Mouse (Mus musculus): ENCODE data around the gene Epha5. TPM values are rescaled to one million over a fixed set of nuclear protein-coding genes. Genes with fewer than 3 reads are reported as not detected.

Epha5 gene
- total RNA-seq, 2 experiments from 2014 or later: 0.17 TPM; not detected in 1

DNA sequence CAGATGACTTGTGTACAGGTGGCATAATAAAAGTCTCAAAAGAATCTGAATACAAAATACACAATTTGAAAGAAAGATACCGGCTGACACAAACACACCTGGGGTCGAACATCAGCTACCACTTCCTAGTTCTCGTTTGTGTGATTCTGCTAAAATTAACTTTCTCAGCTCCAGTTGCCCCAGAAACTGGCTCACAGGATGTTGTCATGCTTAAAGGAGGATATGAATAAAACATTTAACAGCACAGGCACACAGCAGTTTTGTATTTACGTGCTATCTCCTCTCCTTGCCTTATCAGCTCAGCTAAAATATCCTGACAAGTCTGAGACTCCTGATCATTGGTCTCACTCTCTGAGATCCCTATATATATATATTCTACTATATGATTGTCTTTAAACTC is 99.3 kb downstream of the Epha5 start:
- ATAC-seq (replicated peaks; ENCODE audit: poor library complexity): no peak

DNA sequence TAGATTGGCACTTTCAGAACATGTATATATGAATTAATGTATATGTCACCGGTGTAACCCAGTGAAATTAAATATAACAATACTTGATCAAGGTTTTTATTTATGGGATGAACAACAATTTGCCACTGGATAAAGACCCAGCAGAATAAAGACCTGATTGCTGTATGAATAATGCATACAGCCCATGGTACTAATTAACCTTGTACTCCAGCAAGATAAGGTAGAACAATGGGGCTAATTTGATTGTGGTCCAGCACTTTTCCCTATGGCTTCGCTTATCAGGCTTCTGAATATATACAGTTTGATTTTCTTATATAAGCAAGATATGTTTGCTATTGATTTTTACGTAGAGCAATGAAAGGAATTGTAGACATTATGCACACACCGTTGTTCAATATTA is 103.6 kb downstream of the Epha5 start:
- no peak for ATAC-seq (replicated peaks; ENCODE audit: poor library complexity)

DNA sequence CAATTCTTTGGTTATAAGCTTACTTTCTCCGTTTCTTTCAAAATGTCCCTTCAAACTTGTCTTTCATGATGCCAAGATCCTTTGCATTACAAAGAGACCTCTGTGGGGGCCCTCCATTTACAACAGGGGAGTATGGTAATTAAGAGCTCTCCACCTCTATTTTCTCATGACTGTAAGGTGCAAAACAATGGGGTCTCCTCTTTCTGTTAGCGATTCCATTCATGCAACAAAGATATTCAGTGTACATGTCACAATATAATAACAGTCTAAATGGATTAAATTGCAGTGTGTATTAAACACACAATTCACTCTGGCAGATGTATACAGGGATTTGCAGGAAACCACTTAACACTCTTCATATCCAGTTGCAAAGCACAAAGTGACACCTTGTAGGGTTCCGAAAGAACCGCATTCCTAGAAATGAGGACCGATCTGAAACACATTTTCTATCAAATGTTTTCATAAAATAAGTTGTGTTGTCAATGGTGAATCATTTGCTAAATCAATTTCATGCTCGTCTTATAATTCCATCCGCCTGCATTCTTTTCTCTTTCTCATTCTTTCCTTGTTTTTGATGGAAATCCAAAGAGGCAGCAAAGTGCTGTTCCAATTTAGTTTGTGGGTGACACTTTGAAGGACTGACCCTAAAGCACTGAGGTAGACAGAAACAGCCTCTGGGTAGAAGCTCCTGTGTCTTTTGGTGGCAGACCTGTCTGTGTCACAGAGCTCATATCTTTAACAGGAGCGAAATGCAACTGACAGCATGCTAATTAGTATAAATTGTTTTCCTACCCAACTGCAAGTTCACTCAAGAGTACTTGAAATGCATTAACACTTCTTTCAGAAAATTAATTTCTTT is 118.1 kb downstream of the Epha5 start:
- ATAC-seq (replicated peaks; ENCODE audit: poor library complexity): no peak

DNA sequence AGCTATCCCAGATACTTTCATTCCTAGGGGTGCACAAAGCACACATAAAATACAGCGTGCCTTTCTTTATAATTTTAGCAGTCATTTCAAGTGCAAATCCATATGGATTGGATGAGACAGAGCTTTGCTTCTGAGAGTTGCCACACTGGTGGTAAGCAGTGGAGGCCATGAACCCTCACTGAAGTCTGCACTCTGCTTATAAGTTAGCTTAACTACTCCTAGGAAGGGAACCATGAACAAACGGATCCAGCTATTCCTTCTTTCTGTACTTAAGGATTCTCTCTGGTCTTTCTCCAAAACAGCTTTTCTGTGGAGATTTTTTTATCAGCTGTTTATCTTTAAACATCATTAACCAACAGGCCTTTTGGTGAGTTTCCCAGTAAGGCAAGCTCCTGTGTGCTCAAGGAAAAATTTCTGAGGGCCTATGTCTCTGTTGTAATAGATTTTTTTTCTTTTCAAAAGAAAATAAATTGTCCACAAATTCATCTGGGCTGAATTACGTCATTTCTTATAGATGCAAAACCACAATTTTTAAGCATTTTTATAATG is 127.7 kb downstream of the Epha5 start:
- ATAC-seq (replicated peaks; ENCODE audit: poor library complexity): no peak

DNA sequence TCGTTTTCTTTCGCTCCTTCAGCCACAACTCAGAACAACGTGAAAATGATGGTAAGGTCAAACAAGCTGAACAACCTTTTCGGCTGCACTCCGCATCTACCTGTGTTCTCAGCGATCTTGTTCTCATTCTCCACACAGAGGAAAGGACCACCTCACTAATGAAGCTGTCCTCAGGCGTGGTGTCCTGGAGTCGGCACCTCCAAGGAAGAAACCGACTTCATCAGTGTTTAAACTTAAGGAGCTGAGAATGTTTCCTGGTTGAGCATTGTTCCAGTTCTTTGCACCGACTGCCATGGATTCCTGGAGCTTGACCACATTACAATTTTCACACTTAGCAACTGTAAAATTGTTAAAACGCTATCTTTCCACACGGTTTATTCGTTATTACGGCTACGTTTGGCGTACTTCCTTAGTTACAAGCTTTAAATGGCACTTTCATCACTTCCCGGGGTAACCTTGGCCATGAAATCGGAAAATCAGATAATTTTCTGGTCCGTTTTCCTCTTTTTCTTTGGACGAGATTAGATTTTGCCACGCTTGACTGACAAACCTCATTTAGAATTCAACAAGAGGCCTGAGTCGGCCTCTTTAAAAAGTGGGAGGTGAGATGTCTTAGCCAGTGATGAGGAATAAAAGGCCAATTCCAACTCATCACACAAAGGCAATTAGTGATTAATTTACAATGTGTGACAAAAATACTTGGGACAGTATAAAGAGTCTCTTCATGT is 135.7 kb downstream of the Epha5 start:
- no peak for ATAC-seq (replicated peaks; ENCODE audit: poor library complexity)

DNA sequence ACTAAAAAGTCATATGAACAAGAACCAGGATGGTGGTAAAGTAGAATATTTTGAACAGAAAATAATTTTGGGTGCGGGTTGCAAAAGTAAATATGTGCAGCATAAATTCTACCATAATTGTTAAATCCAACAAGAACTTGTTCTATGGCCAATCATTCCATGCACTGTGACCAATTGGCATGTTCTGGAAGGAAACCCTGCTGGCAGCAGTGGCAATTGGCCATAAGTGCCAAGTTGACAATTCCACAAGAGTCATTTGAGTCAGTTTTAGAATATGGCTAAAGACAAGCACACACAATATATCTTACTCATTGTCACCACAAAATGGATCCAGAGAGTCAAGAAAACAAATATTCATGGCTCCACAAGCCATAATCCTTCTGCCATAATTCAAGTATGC is 140.2 kb downstream of the Epha5 start:
- no peak for ATAC-seq (replicated peaks; ENCODE audit: poor library complexity)

DNA sequence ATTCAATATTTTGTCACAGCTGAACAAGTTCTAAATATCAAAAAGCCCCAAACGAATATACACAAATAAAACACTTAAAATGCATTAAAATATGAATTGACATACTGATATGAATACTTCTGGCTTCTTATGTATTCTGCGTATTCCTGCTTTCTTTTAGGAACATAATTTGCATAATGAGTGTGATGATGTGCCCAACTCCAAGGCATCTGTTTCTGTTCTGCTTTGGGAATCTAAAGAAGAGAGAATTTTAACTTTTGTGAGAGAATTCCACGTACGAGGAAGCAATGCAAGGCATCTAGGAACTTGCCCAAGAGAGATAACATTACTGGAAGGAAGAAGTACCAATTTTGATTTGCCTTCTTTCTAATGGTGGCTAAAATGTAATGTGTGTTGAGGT is 151.8 kb downstream of the Epha5 start:
- no peak for ATAC-seq (replicated peaks; ENCODE audit: poor library complexity)

DNA sequence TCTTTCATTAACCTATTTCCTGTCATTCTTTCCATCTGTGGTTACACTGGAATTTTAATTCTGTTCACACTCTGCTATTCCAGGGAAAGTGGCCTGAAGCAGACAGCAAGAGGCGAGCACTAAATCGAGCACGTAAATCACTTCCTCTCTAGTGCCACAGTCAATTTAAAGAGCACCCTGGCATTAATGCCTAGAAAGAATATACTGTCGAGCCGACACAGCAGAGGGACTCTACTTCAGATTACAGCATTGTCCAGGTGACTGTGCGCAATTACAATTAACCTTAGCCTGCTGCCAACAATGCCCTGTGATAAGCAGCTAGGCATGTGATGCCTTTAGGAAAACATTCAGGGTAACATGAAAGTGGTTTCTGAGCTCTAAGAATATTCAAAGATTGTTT is 153.2 kb downstream of the Epha5 start:
- ATAC-seq (replicated peaks; ENCODE audit: poor library complexity): no peak

DNA sequence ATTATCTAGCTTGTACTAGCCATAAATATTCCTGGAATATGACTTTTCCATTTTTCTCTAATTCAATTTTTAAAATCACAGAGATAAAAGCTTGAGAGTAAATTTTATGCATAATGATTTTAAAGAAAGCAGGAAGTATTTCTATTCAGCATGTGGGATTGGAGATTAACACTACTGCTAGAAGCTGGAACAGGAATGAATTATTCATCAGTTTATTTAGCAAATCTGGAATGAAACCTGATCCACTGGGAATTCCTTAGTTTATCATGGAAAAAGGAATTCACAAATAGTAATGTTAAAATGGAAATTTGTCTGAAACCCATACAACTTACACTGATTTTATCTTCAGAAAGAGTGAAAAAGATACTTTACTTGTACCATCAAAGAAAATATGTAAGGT is 187.2 kb downstream of the Epha5 start:
- ATAC-seq (replicated peaks; ENCODE audit: poor library complexity): no peak

DNA sequence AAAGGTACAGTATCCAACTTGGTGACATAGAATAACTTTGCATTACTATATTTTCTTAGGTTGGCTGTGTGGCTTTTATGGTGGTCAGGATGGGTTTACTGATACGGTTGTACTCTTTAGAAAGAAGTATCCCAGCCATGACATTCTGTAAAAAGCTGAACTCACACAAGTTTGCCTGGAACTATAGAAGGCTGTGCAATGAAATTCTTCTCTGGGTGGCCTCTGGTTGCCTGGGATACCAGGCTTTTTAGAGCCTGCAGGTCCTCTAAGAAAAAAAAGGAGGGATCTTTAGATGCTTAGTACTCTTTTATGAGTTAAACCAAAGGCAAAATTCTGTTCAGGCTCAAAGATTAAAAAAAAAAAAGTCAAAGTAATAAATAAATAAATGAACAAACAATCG is 208.6 kb downstream of the Epha5 start:
- no peak for ATAC-seq (replicated peaks; ENCODE audit: poor library complexity)

DNA sequence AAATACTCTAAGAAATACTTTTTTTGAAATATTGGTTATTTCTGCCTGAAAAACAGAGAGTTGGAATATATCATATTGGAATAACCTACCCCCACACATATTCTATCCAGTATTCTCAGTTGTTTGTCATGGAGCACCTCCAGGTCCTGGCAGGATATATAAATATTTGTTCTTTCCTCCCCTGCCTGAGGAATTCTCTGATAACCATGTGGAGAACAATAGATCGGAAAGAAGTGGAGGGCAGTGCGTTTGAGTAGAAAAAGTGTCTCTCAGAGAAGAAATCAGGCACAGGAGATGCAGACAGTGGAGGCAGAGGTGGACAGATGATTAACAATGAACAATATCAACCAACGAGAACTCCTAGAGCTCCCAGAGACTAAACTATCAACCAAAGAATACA is 223.8 kb downstream of the Epha5 start:
- no peak for ATAC-seq (replicated peaks; ENCODE audit: poor library complexity)

DNA sequence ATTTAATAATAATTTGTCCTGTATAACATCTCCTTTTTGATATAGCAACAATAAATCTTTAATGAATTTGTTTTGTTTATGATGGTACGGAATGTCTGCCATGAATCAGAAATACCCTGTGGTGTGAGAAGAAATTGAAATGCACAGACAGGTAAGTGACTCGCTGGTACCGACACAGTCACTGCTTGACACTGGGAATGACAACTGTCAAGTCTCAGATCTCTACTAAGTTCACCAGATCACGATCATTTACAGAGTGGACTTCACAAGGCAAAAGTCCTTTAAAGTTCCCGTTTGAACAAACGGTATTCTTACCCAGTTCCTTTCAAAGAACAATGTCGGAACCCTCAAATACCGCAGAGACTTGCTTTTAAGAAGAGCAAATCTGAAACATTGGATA is 233.0 kb downstream of the Epha5 start:
- ATAC-seq (replicated peaks; ENCODE audit: poor library complexity): no peak

DNA sequence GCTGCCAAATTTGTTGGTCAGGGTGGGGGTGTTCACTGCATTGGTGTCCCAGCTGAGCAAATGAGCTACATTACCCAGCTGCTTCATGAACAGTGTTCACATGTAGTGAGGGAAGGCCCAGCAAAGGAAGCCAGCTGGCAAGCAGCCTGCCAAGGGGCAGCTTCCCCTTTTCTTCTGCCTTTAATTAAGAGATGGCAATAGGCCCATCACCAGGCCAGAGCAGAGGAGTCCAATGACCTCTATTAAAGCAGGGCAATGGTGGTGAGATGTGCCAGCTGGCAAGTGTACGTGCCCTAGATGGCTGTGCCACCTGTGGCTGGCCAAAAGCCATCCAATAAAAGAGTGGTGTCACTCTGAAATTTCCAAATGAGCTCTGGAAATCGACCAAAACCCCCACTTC is 264.1 kb downstream of the Epha5 start:
- 0 out of 2 replicates have a peak, but pooled peaks have one; percentile 26 for ATAC-seq (replicated peaks; ENCODE audit: poor library complexity)

DNA sequence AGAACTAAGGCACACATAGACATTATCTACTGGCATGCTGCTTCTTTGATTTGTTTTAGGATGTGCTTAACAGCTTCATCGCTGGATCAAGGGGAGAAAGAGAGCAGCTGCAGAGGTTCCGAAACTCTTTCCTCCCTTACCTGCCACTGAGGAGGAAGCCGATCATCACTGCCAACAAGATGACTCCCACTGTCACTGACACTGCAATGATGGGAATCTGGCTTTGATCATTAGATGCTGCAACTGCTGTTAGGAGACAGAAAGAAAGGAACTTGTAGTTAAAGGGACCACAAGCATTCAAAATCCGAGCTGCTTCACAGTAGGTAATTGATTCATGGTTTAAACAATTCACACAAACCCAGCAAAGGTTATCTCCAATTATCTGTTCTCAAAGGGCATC is 275.0 kb downstream of the Epha5 start:
- ATAC-seq (replicated peaks; ENCODE audit: poor library complexity): no peak

DNA sequence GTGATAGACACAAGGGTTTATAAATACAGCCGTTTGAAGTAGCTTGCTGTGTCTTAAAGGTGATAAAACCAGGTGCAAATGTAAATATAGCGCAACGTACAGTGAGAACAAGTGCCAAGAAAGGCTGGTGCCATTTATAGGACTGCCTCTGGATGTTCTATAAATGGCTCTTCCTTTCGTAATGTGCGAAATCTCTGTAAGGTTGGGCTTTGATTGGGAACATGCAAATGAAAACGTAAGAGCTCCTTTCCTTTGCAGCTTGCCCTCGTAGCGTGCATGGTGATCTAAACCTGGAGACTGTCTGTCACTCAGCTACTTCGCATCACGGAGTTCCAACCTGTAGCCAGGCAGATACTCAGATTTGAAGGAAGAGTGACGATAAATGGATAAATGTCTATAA is 321.2 kb downstream of the Epha5 start:
- ATAC-seq (replicated peaks; ENCODE audit: poor library complexity): no peak

DNA sequence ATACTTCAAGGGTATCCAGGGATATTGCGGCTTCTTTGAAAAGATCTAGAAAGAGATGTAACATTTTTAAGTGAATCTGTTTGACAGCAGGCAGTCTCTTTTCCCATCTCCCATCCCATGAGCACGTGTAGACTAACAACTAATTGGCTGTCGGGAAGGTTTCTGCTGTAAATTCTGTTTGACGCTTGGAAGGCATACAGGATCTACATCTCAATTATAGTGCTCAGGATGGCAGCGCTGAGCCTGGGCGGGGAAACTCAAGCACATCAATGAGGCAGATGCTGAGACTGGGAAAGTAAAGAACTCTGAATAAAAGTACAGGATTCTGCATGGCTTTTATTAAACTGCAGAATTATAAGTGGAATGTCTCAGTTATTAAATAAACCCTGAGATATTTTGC is 335.9 kb downstream of the Epha5 start:
- no peak for ATAC-seq (replicated peaks; ENCODE audit: poor library complexity)

DNA sequence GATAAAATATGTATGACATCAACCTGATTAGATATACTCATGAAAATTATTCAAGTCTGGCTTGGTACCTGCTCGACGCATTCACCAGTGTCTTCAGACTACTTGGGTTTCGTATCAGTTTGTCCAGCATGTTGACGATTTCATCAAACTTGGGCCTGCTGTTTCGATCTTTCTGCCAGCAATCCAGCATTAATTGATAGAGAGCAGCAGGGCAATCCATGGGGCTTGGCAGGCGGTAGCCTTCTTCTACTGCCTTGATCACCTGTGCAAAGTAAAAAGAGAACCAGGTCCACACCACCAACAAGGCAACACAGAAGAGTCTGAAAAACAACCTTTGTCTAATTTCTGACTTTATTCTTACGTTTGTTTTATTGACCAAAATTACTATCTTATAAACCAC is 346.2 kb downstream of the Epha5 start:
- no peak for ATAC-seq (replicated peaks; ENCODE audit: poor library complexity)

DNA sequence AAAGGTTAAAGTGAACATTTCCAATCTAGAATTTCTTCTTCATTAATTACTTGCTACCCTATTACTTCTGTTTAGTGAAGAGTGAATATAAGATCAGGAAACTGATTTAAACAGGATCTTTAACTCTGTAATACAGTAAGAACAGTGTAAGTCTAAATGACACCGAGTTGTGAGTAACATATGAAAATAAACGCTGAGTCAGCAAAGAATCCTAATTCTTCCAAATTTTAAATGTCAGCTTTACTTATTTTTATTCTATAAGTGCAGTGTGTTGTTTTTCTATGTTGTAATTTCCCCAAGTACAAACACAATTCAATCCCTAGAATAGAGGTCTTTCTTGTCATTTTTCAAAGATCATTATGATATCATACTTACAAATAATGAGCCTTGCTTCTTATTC is 363.3 kb downstream of the Epha5 start:
- no peak for ATAC-seq (replicated peaks; ENCODE audit: poor library complexity)

DNA sequence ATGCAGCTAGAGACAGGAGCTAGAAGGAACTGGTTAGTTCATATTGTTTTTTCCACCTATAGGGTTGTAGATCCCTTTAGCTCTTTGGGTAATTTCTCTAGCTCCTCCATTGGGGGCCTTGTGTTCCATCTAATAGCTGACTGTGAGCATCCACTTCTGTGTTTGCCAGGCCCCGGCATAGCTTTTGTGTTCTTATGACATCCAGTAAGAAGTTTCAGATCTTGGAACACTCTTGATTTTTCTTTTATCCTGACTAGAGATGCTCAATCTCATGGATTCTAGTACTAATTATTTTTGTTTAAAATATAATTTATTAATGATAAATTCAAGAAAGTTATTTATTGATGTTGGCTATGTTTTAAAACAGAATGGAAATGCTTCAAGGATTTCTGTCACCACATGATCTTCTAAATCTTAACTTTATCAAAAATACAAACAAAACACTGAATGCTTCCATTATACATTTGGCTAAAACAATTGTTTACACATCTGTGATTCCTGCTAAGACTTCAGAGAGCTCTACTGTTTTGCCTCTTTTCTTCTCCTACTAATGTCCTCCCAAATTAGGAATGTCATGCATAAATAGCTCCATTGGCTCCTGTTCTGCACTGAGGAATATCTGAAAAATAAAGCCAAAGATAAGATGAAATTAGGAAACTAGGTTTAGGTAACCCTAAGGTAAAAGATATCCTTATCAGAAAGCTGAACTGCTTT is 379.8 kb downstream of the Epha5 start:
- no peak for ATAC-seq (replicated peaks; ENCODE audit: poor library complexity)

Data from megakaryocyte progenitor cell, adult 5-6 weeks (primary cell).